Mouse (Mus musculus): ENCODE results near the gene Fam187b. TPM values are rescaled to one million over a fixed set of nuclear protein-coding genes. Genes with fewer than 3 reads are reported as not detected.

The Fam187b gene
- polyA plus RNA-seq, 1 experiment from 2014 or later, result 5.0 TPM

- Histone ChIP-seq H3K4me1 (ENCODE audit: insufficient read depth) (peaks cover 13% of the 10 kb centered on the region), H3K4me3 (ENCODE audit: low read depth, low read length) (no peak overlapping the region), H3K4me2 (ENCODE audit: low read depth, low read length) (no peak overlapping the region), H3K9ac (replicated peaks) (no peak overlapping the region), H3K9me3 (ENCODE audit: low read length) (no peaks in the 10 kb centered on the region), H3K36me3 (replicated peaks; ENCODE audit: insufficient read depth, low read length) (no peaks in the 10 kb centered on the region), H3K27ac (ENCODE audit: low read depth) (no peak overlapping the region; the same call in 1 of the 2 replicates), H3K27me3 (ENCODE audit: insufficient read depth, low read length) (no peaks in the 10 kb centered on the region)
- WGBS (ENCODE audit: insufficient replicate concordance), result 45% methylated on average over 11 of the region's 11 CpGs
- DNase-seq (peak; percentile 61), ATAC-seq (0 out of 2 replicates have a peak, but pooled peaks have one; percentile 33)
- no peak for TF ChIP-seq EP300 (IDR thresholded peaks at IDR 0.05; ENCODE audit: low read depth)
- peak; percentile 66 for TF ChIP-seq CTCF (IDR thresholded peaks at IDR 0.05; ENCODE audit: low read depth)
Measured at GRCm38 (mm10) chr7:31034789-31035188, 61.2 kb downstream of the Fam187b start.

- H3K9ac ChIP-seq (replicated peaks), result no peak overlapping the region
- ATAC-seq (no peak), DNase-seq (no peak)
- 69% methylated on average over 11 of the region's 11 CpGs for WGBS (ENCODE audit: insufficient replicate concordance)
- no peaks in the 10 kb centered on the region for H3K9me3 ChIP-seq (ENCODE audit: low read length)
- H3K4me2 ChIP-seq (ENCODE audit: low read depth, low read length), result no peak overlapping the region
- H3K36me3 ChIP-seq (replicated peaks; ENCODE audit: insufficient read depth, low read length), result no peaks in the 10 kb centered on the region
- no peak overlapping the region for H3K4me3 ChIP-seq (ENCODE audit: low read depth, low read length)
- TF ChIP-seq EP300 (IDR thresholded peaks at IDR 0.05; ENCODE audit: low read depth) (no peak), CTCF (IDR thresholded peaks at IDR 0.05; ENCODE audit: low read depth) (no peak)
- H3K27ac ChIP-seq (ENCODE audit: low read depth), result no peak overlapping the region
- H3K4me1 ChIP-seq (ENCODE audit: insufficient read depth), result peaks cover 13% of the 10 kb centered on the region
- H3K27me3 ChIP-seq (ENCODE audit: insufficient read depth, low read length), result no peaks in the 10 kb centered on the region
Measured at GRCm38 (mm10) chr7:31035291-31035690, 61.7 kb downstream of the Fam187b start.

- H3K4me3 ChIP-seq (ENCODE audit: low read depth, low read length), result no peak overlapping the region
- DNase-seq (no peak), ATAC-seq (peak; percentile 32; the same call in 1 of the 2 replicates)
- no peaks in the 10 kb centered on the region for H3K9me3 ChIP-seq (ENCODE audit: low read length)
- WGBS (ENCODE audit: insufficient replicate concordance), result 57% methylated on average over 7 of the region's 7 CpGs
- TF ChIP-seq CTCF (IDR thresholded peaks at IDR 0.05; ENCODE audit: low read depth), result no peak
- no peak for TF ChIP-seq EP300 (IDR thresholded peaks at IDR 0.05; ENCODE audit: low read depth)
- H3K4me2 ChIP-seq (ENCODE audit: low read depth, low read length), result no peak overlapping the region
- no peak overlapping the region for H3K9ac ChIP-seq (replicated peaks)
- H3K36me3 ChIP-seq (replicated peaks; ENCODE audit: insufficient read depth, low read length), result no peaks in the 10 kb centered on the region
- H3K27me3 ChIP-seq (ENCODE audit: insufficient read depth, low read length), result no peaks in the 10 kb centered on the region
- no peak overlapping the region for H3K27ac ChIP-seq (ENCODE audit: low read depth)
- peaks cover 13% of the 10 kb centered on the region for H3K4me1 ChIP-seq (ENCODE audit: insufficient read depth)
Measured at GRCm38 (mm10) chr7:31036917-31037316, 63.3 kb downstream of the Fam187b start.

GRCm38 (mm10) chr7:31037675-31038074 is 64.1 kb downstream of the Fam187b start:
- Histone ChIP-seq H3K4me3 (ENCODE audit: low read depth, low read length) (no peak overlapping the region), H3K27ac (ENCODE audit: low read depth) (no peak overlapping the region), H3K9me3 (ENCODE audit: low read length) (no peaks in the 10 kb centered on the region), H3K27me3 (ENCODE audit: insufficient read depth, low read length) (0 out of 2 replicates have a peak, but pooled peaks cover 2% of the 10 kb centered on the region), H3K4me1 (ENCODE audit: insufficient read depth) (peaks cover 12% of the 10 kb centered on the region), H3K4me2 (ENCODE audit: low read depth, low read length) (no peak overlapping the region; the same call in 1 of the 2 replicates), H3K9ac (replicated peaks) (no peak overlapping the region), H3K36me3 (replicated peaks; ENCODE audit: insufficient read depth, low read length) (no peaks in the 10 kb centered on the region)
- TF ChIP-seq EP300 (IDR thresholded peaks at IDR 0.05; ENCODE audit: low read depth) (no peak), CTCF (IDR thresholded peaks at IDR 0.05; ENCODE audit: low read depth) (no peak)
- DNase-seq, result no peak
- no peak for ATAC-seq
- WGBS (ENCODE audit: insufficient replicate concordance), result 26% methylated on average over 2 of the region's 2 CpGs

GRCm38 (mm10) chr7:31039011-31039410 is 65.4 kb downstream of the Fam187b start:
- TF ChIP-seq CTCF (IDR thresholded peaks at IDR 0.05; ENCODE audit: low read depth) (no peak), EP300 (IDR thresholded peaks at IDR 0.05; ENCODE audit: low read depth) (no peak)
- H3K4me1 ChIP-seq (ENCODE audit: insufficient read depth), result peaks cover 2% of the 10 kb centered on the region; the same call in 1 of the 2 replicates
- 0 out of 2 replicates have a peak, but pooled peaks cover 4% of the 10 kb centered on the region for H3K27me3 ChIP-seq (ENCODE audit: insufficient read depth, low read length)
- H3K36me3 ChIP-seq (replicated peaks; ENCODE audit: insufficient read depth, low read length), result no peaks in the 10 kb centered on the region
- no peak for DNase-seq
- H3K9ac ChIP-seq (replicated peaks), result no peak overlapping the region
- no peak overlapping the region for H3K27ac ChIP-seq (ENCODE audit: low read depth)
- WGBS (ENCODE audit: insufficient replicate concordance), result 78% methylated on average over 4 of the region's 4 CpGs
- H3K4me3 ChIP-seq (ENCODE audit: low read depth, low read length), result no peak overlapping the region
- no peaks in the 10 kb centered on the region for H3K9me3 ChIP-seq (ENCODE audit: low read length)
- H3K4me2 ChIP-seq (ENCODE audit: low read depth, low read length), result no peak overlapping the region
- no peak for ATAC-seq

Other genes starting within 250 kb of the Fam187b start
- 153 and 158 TPM in 2 replicates for gene Tmem147, start 244.2 kb upstream of the Fam187b start, polyA plus RNA-seq (2015; fragmentation: Nextera tagmentation; extraction: Ambion mirVana)
- 0.12 TPM in 1 of 2 replicates, not detected in the other for gene Gapdhs, start 230.1 kb upstream of the Fam187b start, polyA plus RNA-seq (2015; fragmentation: Nextera tagmentation; extraction: Ambion mirVana)
- gene Sbsn, start 222.3 kb upstream of the Fam187b start, polyA plus RNA-seq (2015; fragmentation: Nextera tagmentation; extraction: Ambion mirVana), result 0.69 and 0.77 TPM in 2 replicates
- gene Dmkn, start 210.0 kb upstream of the Fam187b start, polyA plus RNA-seq (2015; fragmentation: Nextera tagmentation; extraction: Ambion mirVana), result 1.5 and 1.8 TPM in 2 replicates
- not detected in 2 replicates for gene Krtdap, start 185.9 kb upstream of the Fam187b start, polyA plus RNA-seq (2015; fragmentation: Nextera tagmentation; extraction: Ambion mirVana)
- 1.6 and 2.1 TPM in 2 replicates for gene Ffar2, start 150.0 kb upstream of the Fam187b start, polyA plus RNA-seq (2015; fragmentation: Nextera tagmentation; extraction: Ambion mirVana)
- not detected in 2 replicates for gene Ffar3, start 117.6 kb upstream of the Fam187b start, polyA plus RNA-seq (2015; fragmentation: Nextera tagmentation; extraction: Ambion mirVana)
- gene Ffar1, start 112.2 kb upstream of the Fam187b start, polyA plus RNA-seq (2015; fragmentation: Nextera tagmentation; extraction: Ambion mirVana), result 0.06 TPM in 1 of 2 replicates, not detected in the other
- 1.5 and 2.2 TPM in 2 replicates for gene Cd22, start 93.4 kb upstream of the Fam187b start, polyA plus RNA-seq (2015; fragmentation: Nextera tagmentation; extraction: Ambion mirVana)
- 0.47 and 0.51 TPM in 2 replicates for gene Mag, start 58.9 kb upstream of the Fam187b start, polyA plus RNA-seq (2015; fragmentation: Nextera tagmentation; extraction: Ambion mirVana)
- gene Hamp2, start 49.1 kb upstream of the Fam187b start, polyA plus RNA-seq (2015; fragmentation: Nextera tagmentation; extraction: Ambion mirVana), result 0.49 TPM in 1 of 2 replicates, not detected in the other
- 142 and 248 TPM in 2 replicates for gene Hamp, start 29.8 kb upstream of the Fam187b start, polyA plus RNA-seq (2015; fragmentation: Nextera tagmentation; extraction: Ambion mirVana)
- 11.6 and 12.0 TPM in 2 replicates for gene Usf2, start 17.0 kb upstream of the Fam187b start, polyA plus RNA-seq (2015; fragmentation: Nextera tagmentation; extraction: Ambion mirVana)
- 28.2 and 33.7 TPM in 2 replicates for gene Lsr, start 326 bp upstream of the Fam187b start, polyA plus RNA-seq (2015; fragmentation: Nextera tagmentation; extraction: Ambion mirVana)
- gene Fxyd5, start 68.7 kb downstream of the Fam187b start, polyA plus RNA-seq (2015; fragmentation: Nextera tagmentation; extraction: Ambion mirVana), result 25.8 and 29.4 TPM in 2 replicates
- gene Fxyd7, start 77.7 kb downstream of the Fam187b start, polyA plus RNA-seq (2015; fragmentation: Nextera tagmentation; extraction: Ambion mirVana), result 0.16 TPM in 1 of 2 replicates, not detected in the other
- 300 and 302 TPM in 2 replicates for gene Fxyd1, start 83.4 kb downstream of the Fam187b start, polyA plus RNA-seq (2015; fragmentation: Nextera tagmentation; extraction: Ambion mirVana)
- gene Lgi4, start 85.6 kb downstream of the Fam187b start, polyA plus RNA-seq (2015; fragmentation: Nextera tagmentation; extraction: Ambion mirVana), result 0.11 TPM in 1 of 2 replicates, not detected in the other
- 3.4 TPM in 2 replicates for gene Fxyd3, start 102.9 kb downstream of the Fam187b start, polyA plus RNA-seq (2015; fragmentation: Nextera tagmentation; extraction: Ambion mirVana)
- gene Hpn, start 141.5 kb downstream of the Fam187b start, polyA plus RNA-seq (2015; fragmentation: Nextera tagmentation; extraction: Ambion mirVana), result 250 and 259 TPM in 2 replicates
- 2.8 and 3.1 TPM in 2 replicates for gene Scn1b, start 153.2 kb downstream of the Fam187b start, polyA plus RNA-seq (2015; fragmentation: Nextera tagmentation; extraction: Ambion mirVana)
- 7.1 and 8.9 TPM in 2 replicates for gene Gramd1a, start 182.1 kb downstream of the Fam187b start, polyA plus RNA-seq (2015; fragmentation: Nextera tagmentation; extraction: Ambion mirVana)